Mouse (Mus musculus): Measurements from ENCODE around the gene Grpr. TPM values are rescaled to one million over a fixed set of nuclear protein-coding genes. Genes with fewer than 3 reads are reported as not detected.

Gene Grpr
- under 1 TPM in 1 of 2 experiments, not detected in 1; 0.04 TPM for polyA plus RNA-seq (2012; fragmentation: generic; extraction: Trizol)

DNA sequence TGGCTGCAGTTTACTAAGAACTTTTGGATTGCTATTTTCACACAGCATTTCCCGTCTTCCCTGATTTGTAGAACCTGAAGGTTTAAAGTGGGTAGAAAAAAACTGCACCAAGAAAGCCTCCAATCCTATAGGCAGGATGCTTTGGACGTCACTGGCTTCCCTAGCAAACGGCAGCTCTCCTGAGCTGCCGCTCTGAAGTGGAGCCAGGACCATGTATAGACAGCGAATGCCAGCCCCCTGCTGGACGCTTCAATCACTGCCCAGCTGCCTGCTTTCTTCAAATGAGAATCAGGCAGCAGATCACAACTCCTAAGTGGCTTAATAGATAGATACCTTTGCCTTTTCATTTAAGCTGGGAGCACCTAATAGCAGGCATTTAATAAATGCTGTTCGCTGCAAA, at the start of gene Grpr:
Gene Grpr (minus strand): TSS at position 12 of the 400 bp plus-strand sequence.

Other genes starting within 250 kb of the Grpr start
- not detected for gene Rnf138rt1, start 211.7 kb upstream of the Grpr start, polyA plus RNA-seq (2012; fragmentation: generic; extraction: Trizol)